Mouse (Mus musculus): Measurements from ENCODE around the gene Enpp4. TPM values are rescaled to one million over a fixed set of nuclear protein-coding genes. Genes with fewer than 3 reads are reported as not detected.

Gene Enpp4
- polyA plus RNA-seq, 1 experiment, result 0.05 TPM

- no peaks in the 10 kb centered on the region for H3K36me3 ChIP-seq (ENCODE audit: control insufficient read depth)
- no peaks in the 10 kb centered on the region for H3K27me3 ChIP-seq (ENCODE audit: control insufficient read depth)
- H3K4me1 ChIP-seq (ENCODE audit: control insufficient read depth), result peaks cover 9% of the 10 kb centered on the region
- H3K9me3 ChIP-seq (ENCODE audit: control insufficient read depth, low read length), result no peaks in the 10 kb centered on the region
- TF ChIP-seq GATA1 (IDR thresholded peaks at IDR 0.05; ENCODE audit: low read length) (no peak), TAL1 (IDR thresholded peaks at IDR 0.05; ENCODE audit: low read length) (no peak)
- no peak overlapping the region for H3K4me3 ChIP-seq (replicated peaks)
These were observed 52.2 kb downstream of the Enpp4 start for GRCm38 (mm10) chr17:44053427-44053826.

Other genes starting within 250 kb of the Enpp4 start
- 0.01 TPM in 2 replicates for gene Enpp5, start 27.0 kb downstream of the Enpp4 start, polyA plus RNA-seq (2012)
- not detected in 2 replicates for gene Clic5, start 82.8 kb upstream of the Enpp4 start, polyA plus RNA-seq (2012)